Mouse (Mus musculus): ENCODE measurements around the gene Rhob. TPM values are rescaled to one million over a fixed set of nuclear protein-coding genes. Genes with fewer than 3 reads are reported as not detected.

The Rhob gene
- total RNA-seq, 2 experiments from 2014 or later: 55.4 to 120 TPM

GRCm38 (mm10) chr12:8506954-8507707 lies 7.3 kb upstream of the Rhob start:
- peak; percentile 92 for ATAC-seq (ENCODE audit: poor library complexity, severe bottlenecking)

- ATAC-seq (ENCODE audit: poor library complexity, severe bottlenecking): no peak
Observed at GRCm38 (mm10) chr12:8504131-8504530, 4.3 kb upstream of the Rhob start.

- ATAC-seq (ENCODE audit: poor library complexity, severe bottlenecking): no peak
Observed at GRCm38 (mm10) chr12:8502546-8502945, 2.7 kb upstream of the Rhob start.

- no peak for ATAC-seq (ENCODE audit: poor library complexity, severe bottlenecking)
Observed at GRCm38 (mm10) chr12:8501571-8502305, 1.9 kb upstream of the Rhob start.

- ATAC-seq (ENCODE audit: poor library complexity, severe bottlenecking): no peak
Observed at GRCm38 (mm10) chr12:8500597-8501570, 1.1 kb upstream of the Rhob start.

- ATAC-seq (ENCODE audit: poor library complexity, severe bottlenecking): peak; percentile 25
Observed at GRCm38 (mm10) chr12:8499001-8499870, 573 bp downstream of the Rhob start.

- ATAC-seq (ENCODE audit: poor library complexity, severe bottlenecking): no peak
Observed at GRCm38 (mm10) chr12:8498591-8499000, 1.2 kb downstream of the Rhob start.

GRCm38 (mm10) chr12:8498148-8498571 lies 1.6 kb downstream of the Rhob start:
- no peak for ATAC-seq (ENCODE audit: poor library complexity, severe bottlenecking)

GRCm38 (mm10) chr12:8497314-8497706 lies 2.5 kb downstream of the Rhob start:
- ATAC-seq (ENCODE audit: poor library complexity, severe bottlenecking): no peak

GRCm38 (mm10) chr12:8496679-8497313 lies 3.0 kb downstream of the Rhob start:
- ATAC-seq (ENCODE audit: poor library complexity, severe bottlenecking): no peak

- no peak for ATAC-seq (ENCODE audit: poor library complexity, severe bottlenecking)
Observed at GRCm38 (mm10) chr12:8495881-8496678, 3.7 kb downstream of the Rhob start.

GRCm38 (mm10) chr12:8494675-8495074 lies 5.1 kb downstream of the Rhob start:
- no peak for ATAC-seq (ENCODE audit: poor library complexity, severe bottlenecking)

- peak; percentile 25 for ATAC-seq (ENCODE audit: poor library complexity, severe bottlenecking)
Observed at GRCm38 (mm10) chr12:8493386-8493785, 6.4 kb downstream of the Rhob start.

GRCm38 (mm10) chr12:8489098-8489497 lies 10.7 kb downstream of the Rhob start:
- ATAC-seq (ENCODE audit: poor library complexity, severe bottlenecking): no peak

- no peak for ATAC-seq (ENCODE audit: poor library complexity, severe bottlenecking)
Observed at GRCm38 (mm10) chr12:8488652-8488980, 11.2 kb downstream of the Rhob start.

GRCm38 (mm10) chr12:8487959-8488651 lies 11.7 kb downstream of the Rhob start:
- ATAC-seq (ENCODE audit: poor library complexity, severe bottlenecking): 0 out of 2 replicates have a peak, but pooled peaks have one; percentile 30

GRCm38 (mm10) chr12:8487281-8487680 lies 12.5 kb downstream of the Rhob start:
- no peak for ATAC-seq (ENCODE audit: poor library complexity, severe bottlenecking)

GRCm38 (mm10) chr12:8485247-8485646 lies 14.6 kb downstream of the Rhob start:
- no peak for ATAC-seq (ENCODE audit: poor library complexity, severe bottlenecking)

Measured in megakaryocyte, adult 5-6 weeks (primary cell).